8 mouse cellular contexts compared by ENCODE assay signal in genomic region chr4:129741251-129741973, GRCm38 (mm10). TPM values are rescaled to one million over a fixed set of nuclear protein-coding genes. Genes with fewer than 3 reads are reported as not detected.
DNase-seq lines count a peak whose midpoint lies in the region; TF ChIP-seq lines count a peak whose summit lies in the region.

No protein-coding gene starts in this region.

- peak; percentile 74 for DNase-seq in MEL (ENCODE audit: low read depth, low spot score)
- peak; percentile 50 for DNase-seq in cerebellum, adult 11-12 months
- DNase-seq in forelimb bud, embryonic 11.5 days (ENCODE audit: low read depth, low spot score), result peak; percentile 35
- DNase-seq in hindbrain, embryonic 10.5 days (ENCODE audit: low spot score), result peak; percentile 59
- peak; percentile 30 to 43 for DNase-seq in layer of hippocampus, postnatal 14 days (ENCODE audit: low spot score in 2 of 2)
- peak; percentile 49 for DNase-seq in lung, postnatal 14 days
- peak; percentile 50 for DNase-seq in ovary, postnatal 36 days (ENCODE audit: low spot score)
- DNase-seq in urinary bladder, adult 18-20 months (ENCODE audit: low spot score in 2 of 2), result peak; percentile 14 to 42

- H3K27ac ChIP-seq in MEL (ENCODE audit: control insufficient read depth, low read depth, low read length), result peak overlapping the region; percentile 91
- H3K27ac ChIP-seq in hindbrain, embryonic 10.5 days, result peak overlapping the region; percentile 100

- no peak for TF ChIP-seq RAD21 in MEL (IDR thresholded peaks at IDR 0.05; ENCODE audit: low read depth, low read length)

- H3K9me3 ChIP-seq in MEL (replicated peaks; ENCODE audit: insufficient read depth, low read length), result no peaks in the 10 kb centered on the region
- H3K9me3 ChIP-seq in hindbrain, embryonic 10.5 days, result no peaks in the 10 kb centered on the region

- H3K27me3 ChIP-seq in MEL (ENCODE audit: control insufficient read depth in 1 of 2, insufficient read depth in 2 of 2, low read length in 2 of 2), result no peaks in the 10 kb centered on the region
- no peaks in the 10 kb centered on the region for H3K27me3 ChIP-seq in hindbrain, embryonic 10.5 days (ENCODE audit: insufficient read depth, poor library complexity, severe bottlenecking)

- TF ChIP-seq EP300 in MEL (IDR thresholded peaks at IDR 0.05; ENCODE audit: low read depth in 1 of 2, low read length in 2 of 2), result no peak

- under 1% methylated on average over 62 of the region's 62 CpGs for WGBS in hindbrain, embryonic 10.5 days

- H3K36me3 ChIP-seq in MEL (ENCODE audit: control insufficient read depth in 1 of 2, insufficient read depth in 2 of 2, low read length in 2 of 2), result peaks cover 10 to 32% of the 10 kb centered on the region in 2 experiments
- peaks cover 32% of the 10 kb centered on the region for H3K36me3 ChIP-seq in hindbrain, embryonic 10.5 days

- no peak for TF ChIP-seq CTCF in MEL (IDR thresholded peaks at IDR 0.05 in 2 of 3, conservative IDR thresholded peaks at IDR 0.05 in 1 of 3; ENCODE audit: control insufficient read depth in 1 of 3, insufficient read depth in 1 of 3, low read depth in 2 of 3, low read length in 3 of 3, poor library complexity in 1 of 3, severe bottlenecking in 1 of 3)

- H3K4me3 ChIP-seq in MEL (ENCODE audit: control insufficient read depth in 1 of 2, insufficient read depth in 1 of 2, low read depth in 2 of 2, low read length in 2 of 2), result peak overlapping the region; percentile 80 to 97
- peak overlapping the region; percentile 97 for H3K4me3 ChIP-seq in hindbrain, embryonic 10.5 days

- H3K9ac ChIP-seq in MEL (ENCODE audit: control insufficient read depth, low read depth, low read length, poor library complexity, severe bottlenecking), result peak overlapping the region; percentile 99

- peak in 1 of 2 experiments; percentile 9; a peak in 1 of 4 replicates for TF ChIP-seq POLR2A in MEL (IDR thresholded peaks at IDR 0.05; ENCODE audit: control insufficient read depth in 1 of 2, insufficient read depth in 1 of 2, low read depth in 1 of 2, low read length in 2 of 2, poor library complexity in 1 of 2)

- peaks cover 54% of the 10 kb centered on the region for H3K79me2 ChIP-seq in MEL (ENCODE audit: control insufficient read depth, insufficient read depth, low read length, poor library complexity)

- peaks cover 3 to 20% of the 10 kb centered on the region in 2 experiments for H3K4me1 ChIP-seq in MEL (ENCODE audit: control insufficient read depth in 1 of 2, insufficient read depth in 2 of 2, low read length in 2 of 2)
- peaks cover 36% of the 10 kb centered on the region for H3K4me1 ChIP-seq in hindbrain, embryonic 10.5 days (replicated peaks)

TF ChIP-seq in MEL, 35 proteins besides CTCF, POLR2A, EP300 and RAD21:
- no peak for TF ChIP-seq ZMIZ1 (IDR thresholded peaks at IDR 0.05; ENCODE audit: low read depth, low read length)
- TF ChIP-seq MXI1 (IDR thresholded peaks at IDR 0.05; ENCODE audit: low read depth, low read length), result peak; percentile 60; the same call in 1 of the 2 replicates
- no peak for TF ChIP-seq JUND (IDR thresholded peaks at IDR 0.05; ENCODE audit: low read depth, low read length)
- no peak for TF ChIP-seq ZNF384 (IDR thresholded peaks at IDR 0.05; ENCODE audit: low read depth, low read length)
- peak; percentile 71; the same call in 1 of the 2 replicates for TF ChIP-seq CHD1 (IDR thresholded peaks at IDR 0.05; ENCODE audit: low read depth, low read length)
- no peak for TF ChIP-seq TBP (IDR thresholded peaks at IDR 0.05; ENCODE audit: low read depth, low read length)
- no peak for TF ChIP-seq HCFC1 (IDR thresholded peaks at IDR 0.05; ENCODE audit: low read depth, low read length)
- 0 out of 2 replicates have a peak, but pooled peaks have one; percentile 23 for TF ChIP-seq UBTF (IDR thresholded peaks at IDR 0.05; ENCODE audit: borderline replicate concordance, insufficient read depth, low read depth, low read length)
- no peak for TF ChIP-seq E2F4 (IDR thresholded peaks at IDR 0.05; ENCODE audit: borderline replicate concordance, low read depth, low read length)
- TF ChIP-seq USF1 (IDR thresholded peaks at IDR 0.05; ENCODE audit: low read depth, low read length), result no peak
- TF ChIP-seq SIN3A (IDR thresholded peaks at IDR 0.05; ENCODE audit: low read length), result no peak
- TF ChIP-seq POLR2AphosphoS2 (IDR thresholded peaks at IDR 0.05; ENCODE audit: low read length), result peak; percentile 7; the same call in 1 of the 2 replicates
- TF ChIP-seq NRF1 (IDR thresholded peaks at IDR 0.05; ENCODE audit: insufficient read depth, low read depth, low read length, poor library complexity, severe bottlenecking), result peak; percentile 4; the same call in 1 of the 2 replicates
- no peak for TF ChIP-seq TAL1 (IDR thresholded peaks at IDR 0.05; ENCODE audit: low read length)
- TF ChIP-seq TCF12 (IDR thresholded peaks at IDR 0.05; ENCODE audit: low read depth, low read length), result no peak
TF ChIP-seq in MEL: peak in this region for 5.

RNA-seq across cellular contexts. Expression of gene Khdrbs1, which starts 0.7 kb away (rescaled TPM):
- total RNA-seq in MEL (2012; rRNA removed), result 56.5 and 63.2 TPM in 2 replicates
- polyA plus RNA-seq in MEL (2012; ENCODE audit: insufficient read depth in 1 of 2, insufficient read length in 2 of 2, low read depth in 1 of 2, low replicate concordance in 2 of 2, missing spikeins in 1 of 2), result 100 to 1,000 TPM in 1 of 2 experiments, 10 to 100 TPM in 1; 77.6 to 141 TPM
- 160 and 168 TPM in 2 replicates for polyA plus RNA-seq in hindbrain, embryonic 10.5 days (2016; fragmentation: Nextera tagmentation; extraction: Ambion mirVana)
- total RNA-seq in layer of hippocampus, postnatal 14 days (2021), result 10 to 100 TPM; 83.3 to 85.6 TPM

RNA-seq across cellular contexts. Expression of gene Tmem39b, which starts 44.8 kb away (rescaled TPM):
- 12.2 and 14.7 TPM in 2 replicates for total RNA-seq in MEL (2012; rRNA removed)
- 10 to 100 TPM; 55.2 to 81.0 TPM for polyA plus RNA-seq in MEL (2012; ENCODE audit: insufficient read depth in 1 of 2, insufficient read length in 2 of 2, low read depth in 1 of 2, low replicate concordance in 2 of 2, missing spikeins in 1 of 2)
- polyA plus RNA-seq in hindbrain, embryonic 10.5 days (2016; fragmentation: Nextera tagmentation; extraction: Ambion mirVana), result 15.2 and 24.1 TPM in 2 replicates
- total RNA-seq in layer of hippocampus, postnatal 14 days (2021), result 10 to 100 TPM; 12.8 to 15.2 TPM

Comparison
In these comparisons a context has a peak if more than half of its experiments do, and no peak if none do; other contexts are left out.
1. Peak in every context shown above with its lines: DNase-seq, H3K4me3 ChIP-seq and H3K27ac ChIP-seq.